Mouse (Mus musculus) midbrain, embryonic 15.5 days (tissue): ENCODE measurements around the gene Naip5. TPM values are rescaled to one million over a fixed set of nuclear protein-coding genes. Genes with fewer than 3 reads are reported as not detected.
"Not testable (repeated sequence)": the region's sequence is repeated elsewhere in the genome, so short reads cannot be mapped to it uniquely, and the experiment has no call there.

ENCODE experiments used
- ATAC-seq: fragments of 200-750 bp; cut with Nextera tagmentation; replicated peaks from 2 replicates; pipeline ENCODE4 v1.8.0; 2017; ENCODE audit warnings: moderate TSS enrichment
- H3K27ac ChIP-seq: fragments of 300-500 bp; sonication (generic); 2 replicates; pipeline ENCODE4 v1.5.1; 2015; ENCODE audit warnings: mild to moderate bottlenecking, inconsistent platforms
- H3K27me3 ChIP-seq: fragments of 300-500 bp; sonication (generic); replicated peaks from 2 replicates; pipeline ENCODE4 v1.6.1; 2015; ENCODE audit warnings: inconsistent platforms
- H3K36me3 ChIP-seq: fragments of 300-500 bp; sonication (generic); replicated peaks from 2 replicates; pipeline ENCODE4 v1.6.1; 2015; ENCODE audit warnings: inconsistent platforms
- H3K4me1 ChIP-seq: fragments of 300-500 bp; sonication (generic); 2 replicates; pipeline ENCODE4 v1.6.1; 2015; ENCODE audit warnings: inconsistent platforms
- H3K4me2 ChIP-seq: fragments of 300-500 bp; sonication (generic); 2 replicates; pipeline ENCODE4 v1.6.1; 2015; ENCODE audit warnings: inconsistent platforms, mild to moderate bottlenecking, moderate library complexity
- H3K4me3 ChIP-seq: fragments of 300-500 bp; sonication (generic); 2 replicates; pipeline ENCODE4 v1.5.1; 2015; ENCODE audit warnings: mild to moderate bottlenecking, inconsistent platforms
- H3K9ac ChIP-seq: fragments of 300-500 bp; sonication (generic); 2 replicates; pipeline ENCODE4 v1.6.1; 2015; ENCODE audit warnings: mild to moderate bottlenecking, inconsistent platforms
- H3K9me3 ChIP-seq: fragments of 300-500 bp; sonication (generic); 2 replicates; pipeline ENCODE4 v1.6.1; 2016; ENCODE audit warnings: inconsistent platforms
- WGBS: fragments of 180-500 bp; shearing (Covaris S2); methylation state at CpG from one replicate; pipeline ENCODE4 v1.1.7; 2015; ENCODE audit warnings: mixed read lengths; 5-methylcytosine and 5-hydroxymethylcytosine counted together
- polyA plus RNA-seq: library from polyadenylated mRNA; unstranded; fragments of >200 nt; fragmentation: Nextera tagmentation; extraction: Ambion mirVana; gene quantifications from 2 replicates; pipeline ENCODE4 v1.2.1, GENCODE M21; 2015

Naip5 gene
- 0.09 and 0.10 TPM in 2 replicates for polyA plus RNA-seq

- not testable (repeated sequence) for H3K9me3 ChIP-seq, H3K4me2 ChIP-seq, H3K27ac ChIP-seq, H3K36me3 ChIP-seq, ATAC-seq, H3K4me1 ChIP-seq, H3K4me3 ChIP-seq, H3K9ac ChIP-seq, H3K27me3 ChIP-seq
- 80% methylated on average over 4 of the region's 4 CpGs for WGBS
Observed at GRCm38 (mm10) chr13:100246223-100246622, at the start of gene Naip5. Naip5 (minus strand) TSS chr13:100246323.

DNA sequence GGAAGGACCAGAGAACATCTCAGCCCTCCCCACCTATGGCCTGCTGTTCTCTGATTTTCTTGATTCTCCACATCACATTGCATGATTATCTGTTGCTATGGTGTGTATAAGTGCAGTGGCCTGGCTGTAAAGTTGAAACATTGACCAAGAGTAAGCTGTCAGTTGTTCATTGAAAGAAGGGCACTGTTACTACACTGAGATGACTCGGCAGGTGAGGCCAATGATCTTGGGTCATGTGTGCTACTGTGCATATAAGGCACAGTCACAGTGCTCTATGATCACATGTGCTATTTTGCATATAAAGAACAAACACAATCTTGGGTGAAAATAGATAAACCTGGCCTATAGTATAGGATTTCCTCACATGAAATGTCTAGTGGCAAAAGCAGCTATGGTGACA lies 38.5 kb upstream of the Naip5 start:
- no peak for ATAC-seq
- Histone ChIP-seq H3K27ac (no peak overlapping the region), H3K27me3 (no peaks in the 10 kb centered on the region), H3K4me3 (no peak overlapping the region), H3K4me2 (no peak overlapping the region), H3K36me3 (no peaks in the 10 kb centered on the region), H3K9me3 (no peaks in the 10 kb centered on the region), H3K9ac (no peak overlapping the region), H3K4me1 (no peaks in the 10 kb centered on the region)
- 98% methylated on average over 1 of the region's 1 CpGs for WGBS

GRCm38 (mm10) chr13:100271474-100272132 lies 25.5 kb upstream of the Naip5 start:
- H3K9me3 ChIP-seq, H3K27me3 ChIP-seq, H3K36me3 ChIP-seq, ATAC-seq, H3K4me2 ChIP-seq, H3K4me1 ChIP-seq, H3K9ac ChIP-seq, H3K4me3 ChIP-seq, H3K27ac ChIP-seq: not testable (repeated sequence)
- no CpG with 5 or more reads among the region's 1 CpGs for WGBS

- H3K27me3 ChIP-seq, H3K9me3 ChIP-seq, H3K27ac ChIP-seq, ATAC-seq, H3K9ac ChIP-seq, H3K36me3 ChIP-seq, H3K4me2 ChIP-seq, H3K4me1 ChIP-seq, H3K4me3 ChIP-seq: not testable (repeated sequence)
- 76% methylated on average over 2 of the region's 2 CpGs for WGBS
Observed at GRCm38 (mm10) chr13:100256996-100257395, 10.9 kb upstream of the Naip5 start.

GRCm38 (mm10) chr13:100255925-100256324 lies 9.8 kb upstream of the Naip5 start:
- H3K27ac ChIP-seq, H3K9ac ChIP-seq, H3K4me1 ChIP-seq, H3K27me3 ChIP-seq, H3K4me2 ChIP-seq, H3K36me3 ChIP-seq, H3K9me3 ChIP-seq, H3K4me3 ChIP-seq, ATAC-seq: not testable (repeated sequence)
- WGBS, result 86% methylated on average over 6 of the region's 6 CpGs

GRCm38 (mm10) chr13:100251897-100252296 lies 5.8 kb upstream of the Naip5 start:
- ATAC-seq, H3K4me1 ChIP-seq, H3K4me2 ChIP-seq, H3K27ac ChIP-seq, H3K36me3 ChIP-seq, H3K9ac ChIP-seq, H3K4me3 ChIP-seq, H3K9me3 ChIP-seq, H3K27me3 ChIP-seq: not testable (repeated sequence)
- 92% methylated on average over 2 of the region's 2 CpGs for WGBS

GRCm38 (mm10) chr13:100246896-100247519 lies 885 bp upstream of the Naip5 start:
- not testable (repeated sequence) for H3K4me2 ChIP-seq, H3K27ac ChIP-seq, ATAC-seq, H3K4me3 ChIP-seq, H3K36me3 ChIP-seq, H3K9me3 ChIP-seq, H3K4me1 ChIP-seq, H3K27me3 ChIP-seq, H3K9ac ChIP-seq
- WGBS, result 83% methylated on average over 5 of the region's 5 CpGs

DNA sequence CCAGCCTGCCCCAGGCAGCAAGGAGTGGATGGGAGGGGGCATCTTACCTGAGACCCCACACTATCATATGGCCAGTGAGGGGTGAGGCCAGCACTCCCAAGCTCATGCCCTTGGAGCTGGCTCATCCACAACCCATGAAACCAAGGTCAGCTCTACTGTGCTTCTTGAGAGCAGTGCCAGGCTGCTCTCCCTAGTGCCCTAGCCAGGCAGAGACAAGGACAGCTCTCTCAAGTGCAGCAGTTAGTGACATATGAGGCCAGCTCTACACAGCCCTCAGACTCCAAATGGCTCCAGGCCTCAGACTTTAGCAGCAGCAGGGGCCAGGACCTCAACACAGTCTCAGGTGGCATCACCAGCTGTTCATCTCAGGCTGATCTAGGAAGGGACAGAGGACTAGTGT lies 2.4 kb downstream of the Naip5 start:
- no peak for ATAC-seq

GRCm38 (mm10) chr13:100213683-100214082 lies 32.4 kb downstream of the Naip5 start:
- not testable (repeated sequence) for H3K9ac ChIP-seq, H3K9me3 ChIP-seq, ATAC-seq, H3K4me2 ChIP-seq, H3K4me3 ChIP-seq, H3K36me3 ChIP-seq, H3K27ac ChIP-seq, H3K27me3 ChIP-seq, H3K4me1 ChIP-seq
- WGBS, result 78% methylated on average over 1 of the region's 1 CpGs

More for the DNA sequence above, 2.4 kb downstream of the Naip5 start:
- H3K36me3 ChIP-seq, result no peaks in the 10 kb centered on the region
- no peak overlapping the region for H3K4me3 ChIP-seq
- no peaks in the 10 kb centered on the region for H3K9me3 ChIP-seq
- H3K27me3 ChIP-seq, result no peaks in the 10 kb centered on the region
- H3K9ac ChIP-seq, result no peak overlapping the region
- no peak overlapping the region for H3K27ac ChIP-seq
- no peak overlapping the region for H3K4me2 ChIP-seq
- no peaks in the 10 kb centered on the region for H3K4me1 ChIP-seq

- Histone ChIP-seq H3K9me3 (no peaks in the 10 kb centered on the region), H3K36me3 (no peaks in the 10 kb centered on the region), H3K27ac (no peak overlapping the region), H3K9ac (no peak overlapping the region), H3K27me3 (no peaks in the 10 kb centered on the region), H3K4me1 (no peaks in the 10 kb centered on the region), H3K4me2 (no peak overlapping the region), H3K4me3 (no peak overlapping the region)
- ATAC-seq, result no peak
- WGBS, result 33% methylated on average over 8 of the region's 8 CpGs
Observed at GRCm38 (mm10) chr13:100210540-100210939, 35.6 kb downstream of the Naip5 start.

DNA sequence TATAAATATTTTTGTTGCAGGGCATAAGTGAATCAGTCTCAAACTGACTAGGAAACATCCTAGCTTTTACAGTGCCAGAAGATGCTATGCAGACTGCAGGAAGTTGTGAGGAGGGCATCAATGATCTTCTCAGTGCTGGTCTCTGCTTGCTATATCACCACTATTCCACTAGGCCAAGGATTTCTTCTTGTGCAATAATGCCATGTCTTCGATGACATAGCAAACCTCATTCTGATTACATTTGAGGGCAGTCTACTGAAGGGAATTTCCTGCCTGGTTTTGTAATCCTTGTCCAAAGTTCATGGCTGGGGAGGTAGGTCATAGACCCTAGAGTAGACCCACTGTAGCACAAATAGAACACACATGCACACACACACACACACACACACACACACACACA lies 42.8 kb downstream of the Naip5 start:
- Histone ChIP-seq H3K36me3 (no peaks in the 10 kb centered on the region), H3K27me3 (no peaks in the 10 kb centered on the region), H3K4me3 (no peak overlapping the region), H3K9ac (no peak overlapping the region), H3K27ac (no peak overlapping the region), H3K4me1 (no peaks in the 10 kb centered on the region), H3K4me2 (no peak overlapping the region), H3K9me3 (no peaks in the 10 kb centered on the region)
- 92% methylated on average over 1 of the region's 1 CpGs for WGBS
- ATAC-seq, result no peak

DNA sequence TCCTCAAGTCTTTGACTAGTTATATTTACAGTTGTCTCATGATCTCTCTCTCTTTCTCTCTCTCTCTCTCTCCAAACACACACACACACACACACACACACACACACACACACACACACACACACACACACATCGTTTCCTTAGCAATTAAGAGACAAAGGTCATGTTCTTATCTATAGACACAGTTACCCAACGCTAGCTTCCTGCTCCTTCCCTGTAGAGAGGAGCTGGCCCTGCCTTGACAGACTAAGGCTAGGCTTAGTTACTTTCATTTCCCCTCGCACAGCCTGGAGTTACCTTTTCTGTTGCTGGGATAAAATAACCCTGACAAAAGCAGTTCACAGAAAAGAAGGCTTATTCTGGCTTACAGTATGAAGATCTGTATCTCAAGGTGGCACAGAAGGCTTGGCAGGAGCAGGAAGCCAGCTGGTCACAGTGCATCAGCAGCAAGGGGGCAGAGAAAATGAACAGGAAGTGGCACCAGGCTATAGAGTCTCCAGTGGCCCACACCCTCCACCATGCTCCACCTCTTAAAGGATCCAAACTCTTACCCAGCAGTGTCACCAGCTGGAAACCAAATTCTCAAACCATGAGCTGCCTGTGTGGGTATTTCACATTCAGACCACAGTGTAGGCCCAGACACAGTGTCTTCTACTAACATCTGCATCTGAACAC lies 44.3 kb downstream of the Naip5 start, which contains the start of gene Naip2:
Gene Naip2, minus strand, starts transcription at position 434 of the 675 bp plus-strand sequence.
- not testable (repeated sequence) for H3K4me2 ChIP-seq, H3K27me3 ChIP-seq, H3K9ac ChIP-seq, H3K27ac ChIP-seq, H3K4me3 ChIP-seq, ATAC-seq, H3K4me1 ChIP-seq, H3K36me3 ChIP-seq, H3K9me3 ChIP-seq
- 81% methylated on average over 3 of the region's 3 CpGs for WGBS

DNA sequence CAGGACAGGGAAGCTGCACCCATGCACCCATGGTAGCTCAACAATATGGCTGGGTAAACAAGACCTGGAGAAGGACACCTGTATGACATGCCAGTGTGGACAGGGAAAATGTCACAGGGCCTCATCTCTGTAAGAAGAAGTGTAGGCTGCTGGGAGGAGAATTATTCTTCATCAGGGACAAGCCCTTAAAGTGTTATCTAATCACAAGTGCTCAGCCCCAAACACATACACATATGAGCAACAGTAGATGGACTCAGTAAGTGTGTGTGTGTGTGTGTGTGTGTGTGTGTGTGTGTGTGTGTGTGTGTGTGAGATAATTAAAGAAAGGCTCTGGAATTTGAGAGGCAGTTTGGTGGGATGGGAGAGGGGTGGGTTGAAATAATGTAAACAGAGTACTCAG lies 45.3 kb downstream of the Naip5 start:
- Histone ChIP-seq H3K4me1 (no peaks in the 10 kb centered on the region), H3K36me3 (no peaks in the 10 kb centered on the region), H3K27ac (no peak overlapping the region), H3K4me2 (no peak overlapping the region), H3K9ac (no peak overlapping the region), H3K27me3 (no peaks in the 10 kb centered on the region), H3K4me3 (no peak overlapping the region), H3K9me3 (no peaks in the 10 kb centered on the region)
- no peak for ATAC-seq
